Mouse (Mus musculus) liver, adult 2 months (tissue): ENCODE data around the gene Dhrs3. TPM values are rescaled to one million over a fixed set of nuclear protein-coding genes. Genes with fewer than 3 reads are reported as not detected.

Experiments
- DNase-seq: peaks from one replicate; pipeline ENCODE4 v3.0.0-alpha.2; 2011; ENCODE audit warnings: low read depth, low spot score; ENCODE audit errors: extremely low read depth
- H3K27ac ChIP-seq: fragments of 200-500 bp; replicated peaks from 2 replicates; pipeline ENCODE4 v1.5.1; 2012; ENCODE audit warnings: low read depth, mild to moderate bottlenecking, control low read depth, inconsistent platforms, low read length; ENCODE audit not compliant: insufficient read depth
- H3K27me3 ChIP-seq: fragments of 200-500 bp; 2 replicates; pipeline ENCODE4 v1.6.1; 2012; ENCODE audit warnings: mild to moderate bottlenecking, moderate library complexity, low read length, inconsistent platforms; ENCODE audit not compliant: control insufficient read depth, insufficient read depth
- H3K36me3 ChIP-seq: fragments of 200-500 bp; 2 replicates; pipeline ENCODE4 v1.6.1; 2012; ENCODE audit warnings: low read length, inconsistent platforms; ENCODE audit not compliant: control insufficient read depth, insufficient read depth
- H3K4me1 ChIP-seq: fragments of 200-500 bp; 2 replicates; pipeline ENCODE4 v1.6.1; 2011; ENCODE audit warnings: low read length; ENCODE audit not compliant: control insufficient read depth, insufficient read depth
- H3K4me3 ChIP-seq: fragments of 200-500 bp; 2 replicates; pipeline ENCODE4 v1.5.1; 2011; ENCODE audit warnings: low read depth, mild to moderate bottlenecking, control low read depth, low read length, moderate library complexity; ENCODE audit not compliant: insufficient read depth
- H3K79me2 ChIP-seq: fragments of 200-500 bp; 2 replicates; pipeline ENCODE4 v1.6.1; 2012; ENCODE audit warnings: inconsistent platforms, mild to moderate bottlenecking, low read length, moderate library complexity; ENCODE audit not compliant: control insufficient read depth, insufficient read depth
- H3K9ac ChIP-seq: fragments of 200-500 bp; 2 replicates; pipeline ENCODE4 v1.6.1; 2012; ENCODE audit warnings: low read depth, mild to moderate bottlenecking, control low read depth, inconsistent platforms, low read length
- CTCF ChIP-seq: fragments of 200-500 bp; IDR thresholded peaks from 2 replicates; pipeline ENCODE4 v1.5.1; 2011; ENCODE audit warnings: low read depth, low read length, control low read depth
- POLR2A ChIP-seq: fragments of 200-500 bp; IDR thresholded peaks from 2 replicates; pipeline ENCODE4 v1.6.1; 2011; ENCODE audit warnings: low read length, control low read depth; ENCODE audit not compliant: insufficient read depth; ENCODE audit errors: extremely low read depth
- WGBS: fragments of 180-500 bp; shearing (Covaris S2); methylation state at CpG from one replicate; pipeline ENCODE4 v1.1.7; 2018; 5-methylcytosine and 5-hydroxymethylcytosine counted together
- polyA plus RNA-seq: library from polyadenylated mRNA; depleted of rRNA; stranded (reverse); fragments of >200 nt; gene quantifications from 2 replicates; pipeline ENCODE4 v1.2.3, GENCODE M21; 2012; rRNA removed
- total RNA-seq: library from RNA; depleted of rRNA; stranded (reverse); fragments of >200 nt; gene quantifications from 2 replicates; pipeline ENCODE4 v1.2.3, GENCODE M21; 2014; rRNA removed

Dhrs3 gene
- total RNA-seq (85.5 and 109 TPM in 2 replicates), polyA plus RNA-seq (225 and 231 TPM in 2 replicates)

DNA sequence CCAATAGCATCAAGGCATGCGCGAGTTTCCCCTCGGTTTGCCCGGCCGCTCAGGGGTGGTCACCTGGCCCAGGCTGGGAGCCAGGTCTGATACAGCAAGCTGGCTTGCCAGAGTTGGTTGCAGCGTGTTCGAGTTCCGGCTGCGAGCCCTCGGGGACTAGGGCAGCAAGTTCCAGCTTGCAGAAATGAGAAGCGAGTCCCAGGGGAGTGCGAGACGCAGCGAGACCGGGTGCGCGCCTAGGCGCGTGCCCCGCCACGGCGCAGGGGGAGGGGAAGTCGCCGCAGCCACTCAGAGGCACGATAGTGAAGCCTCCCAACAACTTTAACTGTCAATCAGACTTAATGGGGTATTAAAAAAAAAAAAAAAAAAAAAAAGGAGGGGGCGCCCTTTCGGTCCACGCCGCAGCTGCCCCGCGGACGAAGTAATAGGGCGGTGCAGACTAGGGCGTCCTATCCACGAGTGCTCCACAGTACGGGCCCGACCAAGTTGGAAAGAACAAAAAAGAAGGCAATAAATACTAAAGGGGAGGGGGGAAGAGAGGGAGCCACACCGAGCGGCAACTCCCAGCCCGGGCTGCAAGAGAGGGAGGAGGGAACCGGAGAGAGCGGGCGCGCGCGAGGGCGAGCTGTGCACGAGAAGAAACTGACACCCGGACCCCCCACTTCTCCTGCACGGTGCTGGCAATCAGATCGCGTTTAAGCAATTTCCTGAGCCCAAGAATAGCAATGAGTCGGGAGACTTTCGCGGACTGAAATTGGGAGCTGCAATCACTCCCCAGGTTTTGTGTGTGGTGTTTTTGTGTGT lies at the start of gene Dhrs3:
Gene Dhrs3, plus strand, starts transcription at position 695 of the 804 bp plus-strand sequence.
- TF ChIP-seq POLR2A (peak; percentile 52; the same call in 1 of the 2 replicates), CTCF (no peak)
- H3K36me3 ChIP-seq = peaks cover 4% of the 10 kb centered on the region; the same call in 1 of the 2 replicates
- no peaks in the 10 kb centered on the region for H3K27me3 ChIP-seq
- H3K79me2 ChIP-seq = peaks cover 33% of the 10 kb centered on the region
- H3K27ac ChIP-seq = peak within 1 kb of the TSS; percentile 87
- H3K9ac ChIP-seq = peak within 1 kb of the TSS; percentile 97
- WGBS = under 1% methylated on average over 55 of the region's 55 CpGs
- peaks cover 23% of the 10 kb centered on the region for H3K4me1 ChIP-seq
- DNase-seq = peak; percentile 79
- H3K4me3 ChIP-seq = peak within 1 kb of the TSS; percentile 79

DNA sequence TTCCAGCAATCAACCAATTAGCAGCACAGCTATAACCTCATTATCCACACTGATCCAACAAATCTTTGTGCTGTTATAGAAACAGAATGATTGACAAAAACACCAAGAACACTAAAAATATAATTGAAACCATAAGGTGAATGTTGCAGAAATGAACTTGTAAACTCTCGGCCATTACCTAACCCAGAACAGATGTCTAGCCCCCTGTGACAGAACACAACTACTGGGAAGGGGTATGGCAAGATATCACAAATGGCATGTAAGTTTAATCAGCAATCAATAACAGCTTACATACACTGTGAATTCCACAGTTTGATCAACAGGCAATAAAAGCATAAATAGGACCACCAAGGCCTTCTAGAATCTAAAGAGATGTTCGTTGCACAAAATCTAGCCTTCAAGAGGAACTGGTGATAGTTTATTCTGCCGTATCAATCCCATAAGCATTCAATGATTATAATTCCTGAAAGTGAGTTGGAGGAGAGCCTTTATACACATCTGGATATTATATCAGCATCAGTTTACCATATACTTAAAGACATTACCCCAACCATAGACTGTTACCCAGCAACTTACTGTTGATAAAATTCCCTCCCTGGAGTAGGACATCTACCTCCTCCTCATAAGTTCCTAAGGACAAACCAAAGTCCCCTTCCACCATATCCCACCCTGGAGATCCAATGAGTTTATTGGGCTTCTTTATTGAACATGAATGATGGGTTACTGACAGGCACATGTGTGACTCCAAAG lies 30.7 kb upstream of the Dhrs3 start:
- Histone ChIP-seq H3K27ac (no peak overlapping the region), H3K79me2 (no peaks in the 10 kb centered on the region), H3K9ac (no peak overlapping the region), H3K4me3 (no peak overlapping the region), H3K36me3 (no peaks in the 10 kb centered on the region), H3K27me3 (no peaks in the 10 kb centered on the region), H3K4me1 (no peaks in the 10 kb centered on the region)
- WGBS = 90% methylated on average over 3 of the region's 3 CpGs
- DNase-seq = no peak
- TF ChIP-seq POLR2A (no peak), CTCF (no peak)

DNA sequence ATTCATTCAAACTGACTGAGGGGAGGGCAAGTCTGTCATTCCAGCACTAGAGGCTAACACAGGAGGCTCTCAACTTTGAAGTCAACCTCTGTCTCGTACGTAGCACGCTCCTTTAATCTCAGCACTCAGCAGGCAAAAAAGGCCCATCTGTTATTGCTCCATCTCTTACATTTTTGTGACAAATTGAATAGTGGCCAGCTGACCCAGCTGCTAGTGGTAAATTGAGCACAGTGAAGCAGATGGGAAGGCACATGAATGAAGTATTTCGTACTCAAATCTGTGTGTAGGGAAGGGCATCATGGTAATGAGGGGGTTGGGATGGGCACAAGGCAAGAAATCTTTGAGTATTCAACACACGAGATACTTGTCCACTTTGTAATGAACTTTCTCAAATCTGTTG lies 24.7 kb upstream of the Dhrs3 start:
- H3K4me3 ChIP-seq = no peak overlapping the region
- no peaks in the 10 kb centered on the region for H3K4me1 ChIP-seq
- no peak for DNase-seq
- 90% methylated on average over 5 of the region's 5 CpGs for WGBS
- H3K79me2 ChIP-seq = no peaks in the 10 kb centered on the region
- H3K27me3 ChIP-seq = no peaks in the 10 kb centered on the region
- H3K9ac ChIP-seq = no peak overlapping the region
- H3K27ac ChIP-seq = no peak overlapping the region
- H3K36me3 ChIP-seq = no peaks in the 10 kb centered on the region
- no peak for TF ChIP-seq POLR2A
- TF ChIP-seq CTCF = no peak

DNA sequence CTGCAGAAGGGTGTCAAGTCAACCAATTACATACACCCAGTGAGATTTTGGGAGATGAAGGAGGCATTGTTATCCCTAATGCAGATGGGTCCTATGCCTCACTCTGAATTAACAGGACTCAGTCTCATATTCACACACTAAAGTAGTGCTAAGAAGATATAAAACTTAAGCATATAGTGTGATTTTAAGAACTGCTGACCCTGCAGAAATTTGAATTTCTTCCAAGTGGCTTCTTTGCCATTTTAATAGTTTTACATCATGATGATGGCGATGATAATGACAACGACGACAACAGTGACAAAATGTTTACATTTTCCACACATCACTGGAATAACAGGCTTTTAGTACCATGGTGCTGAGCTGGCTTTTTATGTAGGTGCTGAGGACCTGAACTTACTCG lies 24.0 kb upstream of the Dhrs3 start:
- no peak overlapping the region for H3K4me3 ChIP-seq
- WGBS = 87% methylated on average over 4 of the region's 4 CpGs
- no peaks in the 10 kb centered on the region for H3K79me2 ChIP-seq

DNA sequence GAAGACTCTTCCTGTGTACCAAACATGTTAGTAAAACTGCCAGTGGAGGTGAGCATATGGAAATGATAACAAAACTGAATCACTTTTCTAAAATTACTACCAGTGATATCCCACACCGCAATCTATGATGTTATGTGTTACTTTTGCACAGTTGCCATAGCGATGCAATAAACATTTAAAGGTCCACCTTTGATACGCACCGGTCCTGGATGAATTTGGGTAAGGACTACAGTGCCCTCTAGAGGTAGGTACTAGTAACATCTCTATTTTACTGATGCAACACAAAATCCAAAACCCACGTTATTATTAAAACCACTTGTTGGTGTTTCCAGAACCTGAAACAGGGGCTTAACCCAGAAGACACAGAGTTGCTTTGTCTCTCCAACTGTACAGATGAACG lies 19.7 kb upstream of the Dhrs3 start:
- DNase-seq = peak; percentile 25
- H3K4me3 ChIP-seq = no peak overlapping the region
- H3K27me3 ChIP-seq = no peaks in the 10 kb centered on the region
- no peak for TF ChIP-seq POLR2A
- peak; percentile 46 for TF ChIP-seq CTCF
- H3K9ac ChIP-seq = no peak overlapping the region
- H3K36me3 ChIP-seq = no peaks in the 10 kb centered on the region
- WGBS = 37% methylated on average over 6 of the region's 6 CpGs
- no peaks in the 10 kb centered on the region for H3K4me1 ChIP-seq
- no peaks in the 10 kb centered on the region for H3K79me2 ChIP-seq
- no peak overlapping the region for H3K27ac ChIP-seq

More for the DNA sequence above, 24.0 kb upstream of the Dhrs3 start:
- H3K27ac ChIP-seq = no peak overlapping the region
- H3K4me1 ChIP-seq = no peaks in the 10 kb centered on the region
- H3K36me3 ChIP-seq = no peaks in the 10 kb centered on the region
- DNase-seq = no peak
- no peaks in the 10 kb centered on the region for H3K27me3 ChIP-seq
- no peak overlapping the region for H3K9ac ChIP-seq
- no peak for TF ChIP-seq POLR2A
- no peak for TF ChIP-seq CTCF
